Mouse (Mus musculus): ENCODE measurements around the gene Lpar1. TPM values are rescaled to one million over a fixed set of nuclear protein-coding genes. Genes with fewer than 3 reads are reported as not detected.
"Not testable (repeated sequence)": the region's sequence is repeated elsewhere in the genome, so short reads cannot be mapped to it uniquely, and the experiment has no call there.

Gene Lpar1
- polyA plus RNA-seq, 1 experiment = 25.1 TPM

DNA sequence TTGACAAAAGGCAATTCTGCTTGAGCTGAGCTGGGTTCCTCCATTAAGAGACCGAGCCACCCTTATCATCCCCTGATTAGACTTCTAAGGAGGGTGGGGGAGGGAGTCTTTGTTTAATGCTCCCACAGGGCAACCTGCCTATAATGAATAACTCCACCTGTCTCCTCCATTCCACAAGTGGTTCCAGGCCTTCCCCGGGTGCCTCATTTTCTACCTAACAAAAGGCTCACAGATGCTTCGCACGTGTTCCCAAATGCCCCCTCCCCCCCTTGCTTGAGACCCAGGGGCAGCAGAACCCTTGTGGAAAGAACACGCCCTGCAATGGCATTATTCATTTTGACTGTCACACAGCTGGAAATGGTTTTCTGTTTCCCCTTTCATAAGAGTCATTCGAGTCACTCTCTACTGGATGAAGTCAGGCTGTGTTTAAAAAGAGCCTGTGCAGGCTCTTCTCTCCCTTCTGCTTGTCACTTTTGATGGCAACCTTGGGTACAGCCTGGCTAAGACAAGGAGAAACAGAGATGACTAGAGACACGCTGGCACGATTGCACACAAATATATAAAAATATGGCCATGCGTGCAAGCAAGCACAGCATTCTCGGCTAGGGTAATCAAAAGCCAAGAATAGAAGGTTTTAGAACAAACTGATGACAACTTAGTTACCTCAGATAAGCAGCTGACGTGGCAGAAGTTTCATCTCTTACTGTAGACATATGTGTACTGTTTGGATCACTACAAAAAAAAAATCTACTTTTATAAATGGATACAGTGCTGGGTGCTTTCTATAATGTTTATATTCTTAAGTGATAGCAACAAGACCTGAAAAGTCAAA is 7.0 kb downstream of the Lpar1 start:
- DNase-seq (ENCODE audit: extremely low spot score in 1 of 2, low spot score in 1 of 2) = no peak

DNA sequence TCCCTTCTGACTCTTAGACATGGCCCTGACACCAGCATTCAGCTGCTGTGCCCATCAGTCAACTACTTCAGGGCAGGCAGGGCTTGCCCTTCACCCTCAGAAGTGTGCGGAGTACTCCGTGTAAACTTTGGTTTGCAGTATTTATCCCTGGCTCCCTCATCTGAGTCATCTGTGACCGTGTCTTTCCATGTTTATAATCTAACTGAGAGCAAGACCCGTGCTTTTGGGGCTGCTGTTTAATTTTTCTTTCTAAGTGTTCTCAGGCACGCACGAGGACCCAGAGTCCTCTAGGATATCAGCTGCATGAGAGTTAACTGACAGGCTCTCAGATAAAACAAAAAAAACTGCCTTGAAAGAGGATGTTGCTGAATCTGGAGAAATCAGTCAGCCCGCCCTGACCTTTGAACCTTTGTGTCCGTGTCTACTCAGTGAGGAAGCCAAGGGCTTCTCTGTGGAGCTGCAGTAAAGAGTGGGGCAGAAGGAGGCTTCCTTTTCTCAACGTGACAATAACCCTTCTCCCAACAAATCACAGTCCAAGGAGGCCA is 7.7 kb downstream of the Lpar1 start:
- no peak for DNase-seq (ENCODE audit: extremely low spot score in 1 of 2, low spot score in 1 of 2)

DNA sequence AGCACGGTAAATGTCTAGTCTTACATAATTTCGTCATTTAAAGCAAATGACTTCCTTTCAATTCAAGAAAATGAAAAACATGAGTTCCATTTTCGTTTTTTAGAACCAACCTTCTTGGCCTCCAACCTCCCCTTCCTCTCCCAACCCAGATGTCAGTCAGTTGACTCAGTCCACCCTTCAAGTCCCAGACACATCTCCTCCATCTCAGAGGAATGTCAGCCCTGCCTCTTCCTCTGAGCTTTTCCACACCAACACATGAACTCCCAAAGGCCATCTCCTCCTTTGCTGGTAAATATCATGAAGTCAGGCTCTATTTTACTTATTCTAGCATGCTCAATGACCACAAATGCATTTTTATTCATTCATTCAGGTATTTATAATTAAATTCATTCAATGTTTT is 10.5 kb downstream of the Lpar1 start:
- no peak for DNase-seq (ENCODE audit: extremely low spot score in 1 of 2, low spot score in 1 of 2)

DNA sequence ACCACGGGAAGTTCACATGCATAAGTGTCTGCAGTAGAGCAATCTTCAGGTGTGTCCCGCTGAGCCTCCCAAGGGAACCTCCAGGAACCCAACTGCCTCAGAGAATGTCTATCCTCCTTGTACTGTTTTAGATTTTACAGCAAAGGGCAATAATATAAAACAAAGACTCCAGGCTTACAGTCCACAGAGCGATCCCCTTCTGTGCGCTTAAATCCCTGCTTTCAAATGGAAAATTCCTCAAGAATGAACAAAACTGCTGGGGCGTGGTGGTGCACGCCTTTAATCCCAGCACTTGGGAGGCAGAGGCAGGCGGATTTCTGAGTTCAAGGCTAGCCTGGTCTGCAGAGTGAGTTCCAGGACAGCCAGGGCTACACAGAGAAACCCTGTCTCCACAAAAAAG is 11.0 kb downstream of the Lpar1 start:
- DNase-seq (ENCODE audit: extremely low spot score in 1 of 2, low spot score in 1 of 2) = not testable (repeated sequence)

DNA sequence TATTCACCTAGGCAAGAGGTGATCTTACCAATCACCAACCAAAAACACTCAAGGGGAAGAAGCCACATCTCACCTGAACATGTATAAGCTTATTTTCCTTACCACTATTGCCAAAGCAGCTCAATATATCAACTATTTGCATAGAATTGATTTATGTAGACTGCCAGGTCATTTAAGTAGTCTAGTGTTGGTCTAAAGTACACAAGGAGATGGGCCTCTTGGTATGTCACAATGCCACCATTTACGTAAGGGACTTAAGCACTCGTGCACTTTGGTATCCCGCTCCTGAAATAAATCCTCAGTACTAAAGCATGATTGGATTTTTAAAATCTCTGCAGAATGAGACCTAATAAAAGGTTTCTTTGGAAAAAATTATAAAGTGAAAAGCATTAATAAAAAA is 12.9 kb downstream of the Lpar1 start:
- DNase-seq (ENCODE audit: extremely low spot score in 1 of 2, low spot score in 1 of 2) = no peak

DNA sequence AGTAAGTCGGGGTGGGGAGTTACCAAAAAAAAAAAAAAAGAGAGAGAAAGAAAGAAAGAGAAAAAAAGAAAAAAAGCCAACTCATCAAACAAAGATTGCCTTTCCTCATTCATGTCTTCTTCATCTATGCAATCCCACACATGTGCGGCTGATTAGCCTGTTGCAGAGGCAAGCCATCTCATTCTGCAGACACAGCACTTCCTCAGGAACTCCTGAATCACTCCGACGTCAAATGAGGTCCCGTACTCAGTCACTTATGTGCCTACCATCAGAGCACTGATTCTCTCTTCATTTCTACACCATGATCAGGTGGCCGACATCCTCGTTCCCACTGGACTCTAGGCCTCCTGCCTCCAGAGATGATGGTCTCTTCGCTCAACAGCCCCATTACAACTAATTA is 13.3 kb downstream of the Lpar1 start:
- no peak for DNase-seq (ENCODE audit: extremely low spot score in 1 of 2, low spot score in 1 of 2)

DNA sequence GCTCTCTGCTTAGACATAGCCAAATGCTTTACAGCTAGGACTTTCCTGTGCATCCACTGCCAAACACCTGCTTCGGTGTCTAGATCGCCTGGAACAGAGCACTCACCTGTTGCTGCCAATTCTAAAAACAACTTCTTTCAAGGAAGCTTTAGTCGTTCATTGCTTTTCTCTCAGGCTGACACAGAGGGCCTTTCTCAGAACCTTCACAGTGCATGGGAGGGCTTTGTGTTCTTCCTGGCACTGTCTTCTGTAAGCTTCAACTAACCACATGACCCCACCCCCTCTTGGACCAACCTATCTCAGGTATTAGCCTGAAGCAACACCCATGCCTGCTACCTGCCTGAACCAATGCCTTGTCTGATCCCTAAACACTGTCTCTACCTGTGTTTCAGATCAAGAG is 15.0 kb downstream of the Lpar1 start:
- DNase-seq (ENCODE audit: extremely low spot score in 1 of 2, low spot score in 1 of 2) = no peak

DNA sequence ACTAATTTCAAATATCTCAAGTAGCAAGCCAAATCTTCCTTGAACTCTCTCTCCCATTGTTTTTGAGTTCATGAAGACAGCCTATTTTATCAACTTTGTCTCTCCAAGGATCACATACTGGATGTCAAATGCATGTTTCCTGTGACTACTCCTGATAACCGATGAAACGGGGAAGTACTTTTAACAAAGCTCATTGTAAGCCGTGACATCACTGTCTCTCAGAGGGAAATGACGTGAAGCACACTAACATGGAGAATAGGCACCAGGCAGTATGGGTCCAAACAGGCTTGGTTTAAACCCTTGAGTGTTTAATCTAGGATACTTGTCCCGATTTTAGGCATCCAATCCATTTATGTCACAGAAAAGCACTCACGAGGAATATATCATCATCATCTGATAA is 17.9 kb downstream of the Lpar1 start:
- no peak for DNase-seq (ENCODE audit: extremely low spot score in 1 of 2, low spot score in 1 of 2)

DNA sequence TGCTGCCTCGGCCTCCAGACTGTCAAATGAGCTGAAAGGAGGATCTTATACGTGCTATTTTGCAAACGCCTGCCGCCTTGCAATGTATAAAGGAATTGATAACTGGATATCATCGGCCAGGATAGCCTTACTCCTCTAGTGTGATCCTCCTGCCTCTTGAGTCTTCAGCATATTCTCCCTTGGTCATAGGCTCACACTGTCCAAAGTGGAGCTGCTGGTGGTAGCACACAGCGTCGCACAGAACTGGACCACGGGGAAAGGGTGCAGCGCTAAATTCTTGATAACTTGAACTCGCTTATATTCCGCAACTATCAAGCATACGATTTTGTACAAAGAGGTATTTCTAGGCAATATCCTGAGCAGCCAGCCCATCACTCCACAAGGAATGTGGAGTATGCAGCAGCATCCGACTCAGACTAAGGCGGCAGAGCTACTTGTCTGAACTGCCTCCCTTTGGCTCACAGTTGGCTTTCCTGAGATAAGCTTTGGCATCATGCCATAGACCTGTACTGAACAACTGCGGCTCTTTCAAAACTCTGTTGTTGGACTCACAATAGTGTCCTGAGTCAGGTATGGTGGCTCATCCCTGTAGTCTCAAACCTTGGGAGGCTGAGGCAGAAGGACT is 18.9 kb downstream of the Lpar1 start:
- no peak for DNase-seq (ENCODE audit: extremely low spot score in 1 of 2, low spot score in 1 of 2)

DNA sequence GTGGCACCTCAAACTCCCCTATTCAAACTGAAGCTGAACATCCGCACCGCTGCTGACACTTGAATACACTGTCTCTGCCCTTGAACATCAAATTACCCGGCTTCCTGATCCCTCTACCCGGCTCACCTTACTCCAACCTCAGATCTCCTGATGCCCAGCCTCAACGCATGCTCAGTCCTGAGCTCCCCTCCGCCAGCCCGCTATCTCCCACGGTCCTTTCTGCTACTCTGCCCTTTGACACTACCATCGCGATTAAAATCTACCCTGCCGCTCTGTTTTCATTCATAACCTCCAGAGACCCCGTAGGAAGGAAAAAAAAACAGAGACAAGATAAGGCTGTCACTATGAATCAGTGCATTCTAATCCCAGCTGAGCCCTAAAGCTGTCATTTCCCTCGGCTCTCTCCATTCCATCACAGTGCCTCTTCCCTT is 19.5 kb downstream of the Lpar1 start:
- no peak for DNase-seq (ENCODE audit: extremely low spot score in 1 of 2, low spot score in 1 of 2)

DNA sequence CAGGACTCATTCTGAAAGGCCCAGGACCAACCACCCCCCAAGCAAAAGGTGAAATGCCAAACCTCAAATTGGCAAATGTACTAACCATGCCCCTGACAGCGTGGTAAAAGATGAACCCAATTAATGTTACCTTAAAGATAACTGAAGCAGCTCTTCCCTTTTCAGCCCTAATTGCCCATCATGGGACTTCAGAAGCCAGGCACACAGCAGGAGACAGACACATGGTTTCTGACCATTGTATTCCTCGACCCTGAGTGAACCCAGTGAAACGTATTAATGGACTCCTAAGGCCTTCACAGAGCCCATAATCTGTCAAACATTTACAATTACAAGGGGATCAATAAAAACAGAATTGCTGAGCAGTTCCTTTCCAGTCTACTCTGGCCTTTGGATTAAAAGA is 20.2 kb downstream of the Lpar1 start:
- DNase-seq (ENCODE audit: extremely low spot score in 1 of 2, low spot score in 1 of 2) = no peak

DNA sequence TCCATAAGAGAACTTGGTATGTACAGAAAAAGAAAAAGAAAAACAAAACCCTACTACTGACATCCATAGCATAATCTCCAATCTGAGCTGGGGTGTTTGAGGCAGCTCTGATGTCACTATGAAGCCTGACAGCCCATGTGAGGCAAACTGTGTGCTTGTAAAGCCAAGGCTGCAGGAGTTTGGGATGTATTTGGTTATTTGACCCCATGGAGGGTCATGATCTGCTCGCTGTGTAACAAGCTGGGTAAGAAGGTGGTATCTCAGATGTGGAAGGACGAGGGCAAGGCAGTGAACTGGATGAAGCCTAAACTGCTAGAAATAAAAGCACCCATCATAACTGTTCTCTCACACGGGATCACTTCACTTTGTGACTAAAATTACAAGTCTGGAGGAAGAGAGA is 21.4 kb downstream of the Lpar1 start:
- no peak for DNase-seq (ENCODE audit: extremely low spot score in 1 of 2, low spot score in 1 of 2)

DNA sequence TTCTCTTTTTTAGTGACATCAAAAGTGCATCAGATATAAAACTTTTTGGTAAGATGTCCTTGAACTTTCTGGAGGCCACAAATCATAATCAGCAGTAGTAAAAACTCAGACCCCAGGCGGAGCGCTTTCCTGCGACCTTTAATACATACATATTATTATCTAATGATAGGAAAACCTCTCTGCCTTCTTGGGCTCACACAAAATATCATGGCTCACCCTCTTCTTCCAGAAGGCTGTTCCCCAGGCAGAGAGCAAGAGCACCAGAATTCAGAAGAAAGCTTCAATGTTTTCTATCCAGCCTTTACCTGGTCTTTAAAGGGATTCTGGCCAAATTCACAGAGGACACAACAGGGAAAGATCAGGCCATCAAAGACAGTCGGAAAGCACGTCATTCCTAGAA is 23.0 kb downstream of the Lpar1 start:
- DNase-seq (ENCODE audit: extremely low spot score in 1 of 2, low spot score in 1 of 2) = no peak

DNA sequence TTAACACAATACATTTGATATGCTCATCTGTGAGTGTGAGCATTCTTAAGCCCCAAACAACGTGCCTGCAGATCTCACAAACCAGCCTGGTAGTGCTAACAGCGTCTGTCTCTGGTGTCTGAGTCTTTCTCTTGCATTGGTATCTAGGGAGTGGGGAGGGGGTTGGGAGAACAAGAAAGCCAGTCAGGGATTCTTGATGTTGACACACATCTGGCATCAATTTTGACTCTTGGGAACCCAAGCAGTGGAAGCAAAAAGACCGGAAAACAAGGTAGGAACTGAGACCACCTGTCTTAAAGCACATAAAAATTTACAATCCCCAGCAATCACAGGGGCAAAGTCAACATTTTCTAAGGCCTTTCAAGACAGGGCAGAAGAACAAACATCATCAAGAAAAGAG is 23.4 kb downstream of the Lpar1 start:
- DNase-seq (ENCODE audit: extremely low spot score in 1 of 2, low spot score in 1 of 2) = no peak

DNA sequence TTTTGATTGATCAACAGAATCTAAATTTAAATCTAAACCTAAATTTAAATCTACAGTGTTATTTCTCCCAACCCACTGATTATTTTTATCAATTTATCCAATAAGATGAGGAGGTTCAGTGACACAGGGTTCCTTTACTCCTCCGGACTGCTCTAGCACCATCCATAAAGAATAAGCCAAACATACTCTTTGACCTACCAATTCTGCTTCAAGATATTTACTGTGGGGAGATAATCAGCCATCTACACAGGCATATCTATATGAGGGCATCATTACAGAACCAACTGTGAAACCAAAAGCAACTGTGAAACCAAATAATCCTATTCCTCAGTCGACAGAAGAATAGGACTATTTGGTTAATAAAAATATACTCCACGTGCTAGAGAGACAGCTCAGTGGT is 25.8 kb downstream of the Lpar1 start:
- DNase-seq (ENCODE audit: extremely low spot score in 1 of 2, low spot score in 1 of 2) = no peak

DNA sequence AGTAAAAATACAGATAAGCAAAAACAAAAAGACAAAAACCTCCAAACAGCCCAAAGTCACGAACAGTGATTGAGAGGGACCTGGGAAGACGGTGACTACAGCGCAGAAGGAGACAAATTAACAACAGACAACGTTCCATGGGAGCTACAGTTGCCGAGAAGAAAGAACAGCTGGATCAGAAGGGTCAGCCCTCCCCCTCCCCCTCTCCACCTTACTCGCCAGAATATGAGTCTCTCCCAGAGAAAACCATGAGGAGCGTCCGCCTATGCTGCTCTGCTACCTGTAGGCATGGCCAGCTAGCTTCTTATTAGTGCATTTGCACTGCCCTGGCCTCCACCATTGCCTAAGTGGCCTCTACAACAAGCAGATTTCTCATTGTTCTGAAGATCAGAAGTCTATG is 32.6 kb downstream of the Lpar1 start:
- DNase-seq (ENCODE audit: extremely low spot score in 1 of 2, low spot score in 1 of 2) = no peak

DNA sequence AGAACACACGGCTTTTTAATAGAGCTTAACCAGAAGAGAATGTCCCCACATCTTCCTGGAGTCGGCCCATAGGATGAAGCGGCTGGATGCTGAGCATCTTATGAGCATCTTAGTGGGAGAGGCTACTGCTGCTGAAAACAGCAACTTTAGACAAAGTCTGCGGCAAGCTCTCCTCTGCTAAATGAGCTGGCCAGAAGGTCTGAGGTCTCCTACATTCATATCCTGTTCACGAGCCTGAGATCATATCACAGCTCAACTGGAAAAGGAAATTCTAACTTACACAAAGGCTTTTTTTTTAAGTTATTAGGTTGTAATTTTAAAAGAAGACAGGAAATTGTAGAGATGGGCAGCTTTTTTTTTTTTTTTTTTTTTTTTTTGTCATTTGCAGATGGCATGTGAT is 33.2 kb downstream of the Lpar1 start:
- DNase-seq (ENCODE audit: extremely low spot score in 1 of 2, low spot score in 1 of 2) = no peak

DNA sequence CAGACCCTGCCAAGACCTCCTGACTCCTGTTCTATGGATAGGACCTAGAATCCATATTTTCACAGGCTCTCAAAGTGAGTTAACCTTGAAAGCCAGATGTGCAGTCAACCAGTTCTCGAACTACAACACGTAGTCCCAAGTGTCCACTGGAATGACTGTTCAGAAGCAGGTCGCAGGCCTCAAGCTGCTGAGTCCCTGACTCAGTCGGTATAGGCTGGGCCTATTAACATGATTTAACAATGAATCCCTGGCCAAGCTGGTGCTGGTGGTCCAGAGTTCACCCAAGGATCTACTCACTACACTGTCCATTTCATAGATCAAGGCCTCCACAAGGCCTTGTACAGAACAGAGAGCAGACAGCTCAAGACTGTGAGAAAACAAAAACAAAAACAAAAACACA is 33.8 kb downstream of the Lpar1 start:
- DNase-seq (ENCODE audit: extremely low spot score in 1 of 2, low spot score in 1 of 2) = no peak

DNA sequence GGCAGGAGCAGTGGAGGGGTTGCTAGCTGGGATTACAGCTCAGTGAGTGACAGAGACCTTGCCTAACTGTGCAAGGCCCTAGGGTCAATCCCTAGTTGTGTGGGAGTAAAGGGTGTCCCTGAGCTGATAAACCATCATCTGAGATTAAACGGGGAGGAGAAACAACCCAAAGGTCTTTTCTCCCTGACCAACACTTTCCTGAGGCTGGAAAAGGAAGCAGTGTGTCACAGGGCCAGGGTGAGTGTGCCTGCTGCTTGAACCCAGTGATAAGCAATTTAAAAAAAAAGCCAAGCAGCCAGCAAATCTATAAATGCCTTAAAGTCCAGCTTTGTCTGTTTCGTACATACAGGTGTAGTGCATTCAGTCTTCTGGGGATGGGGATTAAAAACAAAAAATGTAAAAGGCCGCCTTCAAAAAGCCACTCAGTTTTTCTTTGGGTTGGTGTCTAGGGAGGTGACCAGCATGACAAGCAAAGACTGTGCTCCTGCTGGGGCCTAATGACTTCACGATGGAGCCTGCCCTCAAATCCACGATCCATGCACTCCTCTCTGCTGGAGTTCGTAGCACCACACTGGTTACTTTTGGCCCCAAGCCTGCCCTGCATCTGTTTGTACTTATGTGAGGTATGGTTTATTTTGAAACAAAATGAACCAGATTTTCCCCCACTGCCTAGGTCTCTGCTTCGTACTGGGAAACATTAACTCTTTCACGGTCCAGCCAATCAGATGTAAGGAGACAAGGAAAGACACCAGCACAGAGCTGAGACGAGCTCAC is 35.3 kb downstream of the Lpar1 start:
- no peak for DNase-seq (ENCODE audit: extremely low spot score in 1 of 2, low spot score in 1 of 2)

DNA sequence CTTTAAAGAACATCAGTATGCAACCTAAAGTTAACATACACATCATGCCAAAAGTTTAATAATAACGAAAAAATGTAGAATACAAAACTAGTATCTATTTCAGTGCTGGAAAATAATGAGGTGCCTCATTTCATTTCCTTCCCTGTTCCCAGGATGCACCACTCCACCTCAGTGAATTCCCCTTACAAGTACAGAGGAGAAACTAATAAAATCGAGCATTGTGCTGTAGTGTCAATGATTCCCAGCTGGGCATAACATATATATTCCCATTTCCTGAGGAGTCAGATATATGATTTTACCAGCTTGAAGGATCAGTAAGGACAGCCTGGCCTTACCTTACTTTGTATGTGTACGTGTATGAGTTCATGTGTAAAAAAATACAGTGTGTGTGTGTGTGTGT is 36.9 kb downstream of the Lpar1 start:
- DNase-seq (ENCODE audit: extremely low spot score in 1 of 2, low spot score in 1 of 2) = no peak

DNA sequence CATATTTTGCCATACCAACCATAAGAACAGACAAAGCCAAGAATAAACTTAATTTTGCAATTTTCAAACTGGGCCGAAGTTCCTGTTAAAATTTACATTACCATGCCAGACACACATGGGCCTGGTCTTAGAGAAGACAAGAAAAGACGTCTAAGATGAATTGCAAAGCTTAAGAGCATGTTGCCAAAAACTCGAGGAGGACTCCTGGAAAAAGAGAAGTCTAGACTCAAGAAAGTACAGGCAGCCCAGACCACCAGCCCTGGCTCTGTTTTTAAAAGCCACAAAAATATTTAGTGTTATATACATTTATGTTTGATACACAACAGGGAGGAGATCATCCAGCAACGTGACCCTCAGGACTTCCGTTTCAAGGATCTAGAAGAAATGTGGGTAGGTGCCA is 37.5 kb downstream of the Lpar1 start:
- no peak for DNase-seq (ENCODE audit: extremely low spot score in 1 of 2, low spot score in 1 of 2)

All from frontal cortex, adult 2 months (tissue).